Mouse (Mus musculus) left cerebral cortex, postnatal 36 days (tissue): ENCODE measurements around the gene Il1f8. TPM values are rescaled to one million over a fixed set of nuclear protein-coding genes. Genes with fewer than 3 reads are reported as not detected.
"Not testable (repeated sequence)": the region's sequence is repeated elsewhere in the genome, so short reads cannot be mapped to it uniquely, and the experiment has no call there.

Experiments used
- DNase-seq, 2 experiments: peaks; one replicate each; pipeline ENCODE4 v3.0.0; 2021 to 2022; ENCODE audit warnings: low spot score in 2 of 2, mixed read lengths in 1 of 2
- intact Hi-C: fragments of 180-260 bp; cut with DNase I; formaldehyde crosslinking; loops from one replicate; pipeline ENCODE4 v1.15.1; 2025
- total RNA-seq, 2 experiments: library from RNA; stranded (reverse); gene quantifications; 2 replicates each; pipeline ENCODE4 v1.2.3; 2021

Il1f8 gene
- total RNA-seq: not detected

- DNase-seq: no peak
- intact Hi-C loops: no loop called here
Observed at GRCm38 (mm10) chr2:24152861-24153260, at the start of gene Il1f8. Gene Il1f8 (plus strand): TSS chr2:24153161.

GRCm38 (mm10) chr2:24103619-24104289, 49.2 kb upstream of the Il1f8 start:
- no peak for DNase-seq
- intact Hi-C loops: no loop called here

GRCm38 (mm10) chr2:24109085-24109484, 43.9 kb upstream of the Il1f8 start:
- intact Hi-C loops: no loop called here
- no peak for DNase-seq

- intact Hi-C loops: no loop called here
- DNase-seq: no peak
Observed at GRCm38 (mm10) chr2:24134373-24134772, 18.6 kb upstream of the Il1f8 start.

GRCm38 (mm10) chr2:24181683-24182331, 28.8 kb downstream of the Il1f8 start:
- intact Hi-C loops: loop anchor here (5.0 kb wide), 1 partner anchor 865 kb away; no protein-coding TSS in a partner anchor
- DNase-seq: peak; percentile 27 to 33

GRCm38 (mm10) chr2:24182423-24183147, 29.6 kb downstream of the Il1f8 start:
- intact Hi-C loops: loop anchor here (5.0 kb wide), 1 partner anchor 865 kb away; no protein-coding TSS in a partner anchor

GRCm38 (mm10) chr2:24184092-24184491, 31.1 kb downstream of the Il1f8 start:
- DNase-seq: not testable (repeated sequence)
- intact Hi-C loops: loop anchor here (5.0 kb wide), 1 partner anchor 867 kb away; no protein-coding TSS in a partner anchor

More at GRCm38 (mm10) chr2:24182423-24183147, 29.6 kb downstream of the Il1f8 start:
- DNase-seq: not testable (repeated sequence)

GRCm38 (mm10) chr2:24186176-24186575, 33.2 kb downstream of the Il1f8 start, which contains the start of gene Il1f9:
Gene Il1f9 (plus strand): TSS chr2:24186476.
- no peak for DNase-seq

GRCm38 (mm10) chr2:24187585-24187984, 34.6 kb downstream of the Il1f8 start:
- intact Hi-C loops: no loop called here
- DNase-seq: no peak

More at GRCm38 (mm10) chr2:24186176-24186575, 33.2 kb downstream of the Il1f8 start, which contains the start of gene Il1f9:
- intact Hi-C loops: no loop called here

- intact Hi-C loops: no loop called here
Observed at GRCm38 (mm10) chr2:24188189-24188588, 35.2 kb downstream of the Il1f8 start.

More at GRCm38 (mm10) chr2:24188189-24188588, 35.2 kb downstream of the Il1f8 start:
- no peak for DNase-seq

Other genes with a start within 250 kb of the Il1f8 start
- gene Hnmt, start 103.8 kb upstream of the Il1f8 start, total RNA-seq: 10 to 100 TPM; 23.0 to 24.5 TPM
- gene Tbpl2, start 56.6 kb upstream of the Il1f8 start, total RNA-seq: not detected
- not detected for gene Il1f9, start 33.3 kb downstream of the Il1f8 start, total RNA-seq
- not detected for gene Il1f6, start 62.3 kb downstream of the Il1f8 start, total RNA-seq
- gene Il1f5, start 123.8 kb downstream of the Il1f8 start, total RNA-seq: under 1 TPM in 1 of 2 experiments, not detected in 1; 0.44 TPM
- gene Il1f10, start 138.0 kb downstream of the Il1f8 start, total RNA-seq: not detected
- not detected for gene Il1rn, start 183.7 kb downstream of the Il1f8 start, total RNA-seq
- 1 to 10 TPM; 2.1 to 3.0 TPM for gene Psd4, start 214.4 kb downstream of the Il1f8 start, total RNA-seq